Mouse (Mus musculus) kidney, embryonic 15.5 days (tissue): ENCODE measurements around the gene Olfr460. TPM values are rescaled to one million over a fixed set of nuclear protein-coding genes. Genes with fewer than 3 reads are reported as not detected.
"Not testable (repeated sequence)": the region's sequence is repeated elsewhere in the genome, so short reads cannot be mapped to it uniquely, and the experiment has no call there.

Source experiments
- ATAC-seq: fragments of 200-750 bp; cut with Nextera tagmentation; replicated peaks from 2 replicates; pipeline ENCODE4 v1.8.0; 2017; ENCODE audit warnings: moderate TSS enrichment; ENCODE audit not compliant: low FRiP score
- H3K27ac ChIP-seq: fragments of 300-500 bp; sonication (generic); 2 replicates; pipeline ENCODE4 v1.5.1; 2015; ENCODE audit warnings: mild to moderate bottlenecking, inconsistent platforms
- H3K27me3 ChIP-seq: fragments of 300-500 bp; sonication (generic); 2 replicates; pipeline ENCODE4 v1.6.1; 2015; ENCODE audit warnings: inconsistent platforms
- H3K36me3 ChIP-seq: fragments of 300-500 bp; sonication (generic); 2 replicates; pipeline ENCODE4 v1.6.1; 2015; ENCODE audit warnings: inconsistent platforms
- H3K4me1 ChIP-seq: fragments of 300-500 bp; sonication (generic); 2 replicates; pipeline ENCODE4 v1.6.1; 2015; ENCODE audit warnings: inconsistent platforms
- H3K4me2 ChIP-seq: fragments of 300-500 bp; sonication (generic); 2 replicates; pipeline ENCODE4 v1.6.1; 2015; ENCODE audit warnings: moderate library complexity, mild to moderate bottlenecking, inconsistent platforms
- H3K4me3 ChIP-seq: fragments of 300-500 bp; sonication (generic); replicated peaks from 2 replicates; pipeline ENCODE4 v1.5.1; 2015; ENCODE audit warnings: mild to moderate bottlenecking, inconsistent platforms
- H3K9ac ChIP-seq: fragments of 300-500 bp; sonication (generic); 2 replicates; pipeline ENCODE4 v1.6.1; 2015; ENCODE audit warnings: mild to moderate bottlenecking, inconsistent platforms
- H3K9me3 ChIP-seq: fragments of 300-500 bp; sonication (generic); replicated peaks from 2 replicates; pipeline ENCODE4 v1.6.1; 2016; ENCODE audit warnings: inconsistent platforms
- WGBS: fragments of 180-500 bp; shearing (Covaris S2); methylation state at CpG from one replicate; pipeline ENCODE4 v1.1.7; 2015; ENCODE audit warnings: mixed read lengths; 5-methylcytosine and 5-hydroxymethylcytosine counted together
- polyA plus RNA-seq: library from polyadenylated mRNA; unstranded; fragments of >200 nt; fragmentation: Nextera tagmentation; extraction: Ambion mirVana; gene quantifications from 2 replicates; pipeline ENCODE4 v1.2.1, GENCODE M21; 2015

Gene Olfr460
- polyA plus RNA-seq, result not detected in 2 replicates

GRCm38 (mm10) chr6:40569187-40569586, at the start of gene Olfr460:
Gene Olfr460, plus strand, starts transcription at chr6:40569487.
- WGBS, result 87% methylated on average over 3 of the region's 3 CpGs

GRCm38 (mm10) chr6:40544690-40545089, 24.6 kb upstream of the Olfr460 start:
- ATAC-seq, result no peak
- Histone ChIP-seq H3K27ac (no peak overlapping the region), H3K9ac (no peak overlapping the region), H3K36me3 (no peaks in the 10 kb centered on the region), H3K9me3 (no peaks in the 10 kb centered on the region), H3K4me2 (no peak overlapping the region), H3K4me1 (no peaks in the 10 kb centered on the region), H3K27me3 (no peaks in the 10 kb centered on the region), H3K4me3 (no peak overlapping the region)
- WGBS, result 84% methylated on average over 10 of the region's 10 CpGs

More at GRCm38 (mm10) chr6:40569187-40569586, at the start of gene Olfr460:
- no peak within 1 kb of the TSS for H3K27ac ChIP-seq
- no peak within 1 kb of the TSS for H3K4me3 ChIP-seq
- H3K9ac ChIP-seq, result no peak within 1 kb of the TSS
- H3K36me3 ChIP-seq, result no peaks in the 10 kb centered on the region
- H3K4me1 ChIP-seq, result no peaks in the 10 kb centered on the region
- no peak for ATAC-seq
- no peaks in the 10 kb centered on the region for H3K9me3 ChIP-seq
- no peak within 1 kb of the TSS for H3K4me2 ChIP-seq
- no peaks in the 10 kb centered on the region for H3K27me3 ChIP-seq

- Histone ChIP-seq H3K27ac (no peak within 1 kb of the TSS), H3K9me3 (no peaks in the 10 kb centered on the region), H3K4me3 (no peak within 1 kb of the TSS), H3K36me3 (no peaks in the 10 kb centered on the region), H3K4me2 (no peak within 1 kb of the TSS), H3K27me3 (no peaks in the 10 kb centered on the region), H3K4me1 (no peaks in the 10 kb centered on the region), H3K9ac (no peak within 1 kb of the TSS)
- no peak for ATAC-seq
- 75% methylated on average over 2 of the region's 2 CpGs for WGBS
Measured at GRCm38 (mm10) chr6:40554950-40555349, 14.3 kb upstream of the Olfr460 start, which contains the start of gene Olfr461. Gene Olfr461, minus strand, starts transcription at chr6:40555050.

- H3K36me3 ChIP-seq, result no peaks in the 10 kb centered on the region
- WGBS, result 86% methylated on average over 3 of the region's 3 CpGs
Measured at GRCm38 (mm10) chr6:40573618-40574017, 4.3 kb downstream of the Olfr460 start.

GRCm38 (mm10) chr6:40576305-40576704, 7.0 kb downstream of the Olfr460 start:
- H3K9ac ChIP-seq, result no peak overlapping the region
- no peak for ATAC-seq
- H3K27me3 ChIP-seq, result no peaks in the 10 kb centered on the region
- no peaks in the 10 kb centered on the region for H3K36me3 ChIP-seq
- no peak overlapping the region for H3K4me3 ChIP-seq
- no peaks in the 10 kb centered on the region for H3K4me1 ChIP-seq
- H3K4me2 ChIP-seq, result no peak overlapping the region
- H3K9me3 ChIP-seq, result no peaks in the 10 kb centered on the region
- no peak overlapping the region for H3K27ac ChIP-seq
- WGBS, result 79% methylated on average over 1 of the region's 1 CpGs

More at GRCm38 (mm10) chr6:40573618-40574017, 4.3 kb downstream of the Olfr460 start:
- no peak overlapping the region for H3K27ac ChIP-seq
- no peak for ATAC-seq
- no peak overlapping the region for H3K4me3 ChIP-seq
- H3K9ac ChIP-seq, result no peak overlapping the region
- no peaks in the 10 kb centered on the region for H3K9me3 ChIP-seq
- H3K4me2 ChIP-seq, result no peak overlapping the region
- H3K4me1 ChIP-seq, result no peaks in the 10 kb centered on the region
- no peaks in the 10 kb centered on the region for H3K27me3 ChIP-seq

- no peak for ATAC-seq
Measured at GRCm38 (mm10) chr6:40584336-40584735, 15.0 kb downstream of the Olfr460 start.

GRCm38 (mm10) chr6:40585645-40586044, 16.4 kb downstream of the Olfr460 start, which contains the start of gene Clec5a:
Gene Clec5a, minus strand, starts transcription at chr6:40585821.
- no peaks in the 10 kb centered on the region for H3K36me3 ChIP-seq
- no peak within 1 kb of the TSS for H3K9ac ChIP-seq
- no peaks in the 10 kb centered on the region for H3K9me3 ChIP-seq
- no peaks in the 10 kb centered on the region for H3K27me3 ChIP-seq
- no peak for ATAC-seq
- H3K27ac ChIP-seq, result no peak within 1 kb of the TSS
- WGBS, result 76% methylated on average over 5 of the region's 5 CpGs
- no peak within 1 kb of the TSS for H3K4me2 ChIP-seq
- H3K4me1 ChIP-seq, result no peaks in the 10 kb centered on the region
- H3K4me3 ChIP-seq, result no peak within 1 kb of the TSS

More at GRCm38 (mm10) chr6:40584336-40584735, 15.0 kb downstream of the Olfr460 start:
- H3K4me1 ChIP-seq, result no peaks in the 10 kb centered on the region
- no peaks in the 10 kb centered on the region for H3K9me3 ChIP-seq
- 84% methylated on average over 6 of the region's 6 CpGs for WGBS
- no peak overlapping the region for H3K9ac ChIP-seq
- no peaks in the 10 kb centered on the region for H3K27me3 ChIP-seq
- H3K4me2 ChIP-seq, result no peak overlapping the region
- H3K4me3 ChIP-seq, result no peak overlapping the region
- H3K27ac ChIP-seq, result no peak overlapping the region
- H3K36me3 ChIP-seq, result no peaks in the 10 kb centered on the region

- Histone ChIP-seq H3K4me2 (no peak overlapping the region), H3K27ac (no peak overlapping the region), H3K4me3 (no peak overlapping the region), H3K9ac (no peak overlapping the region), H3K9me3 (no peaks in the 10 kb centered on the region), H3K27me3 (no peaks in the 10 kb centered on the region), H3K36me3 (no peaks in the 10 kb centered on the region), H3K4me1 (no peaks in the 10 kb centered on the region)
- WGBS, result 90% methylated on average over 2 of the region's 2 CpGs
- ATAC-seq, result no peak
Measured at GRCm38 (mm10) chr6:40588346-40588745, 19.1 kb downstream of the Olfr460 start.

- Histone ChIP-seq H3K9me3 (no peaks in the 10 kb centered on the region), H3K4me2 (no peak overlapping the region), H3K4me1 (no peaks in the 10 kb centered on the region), H3K27me3 (no peaks in the 10 kb centered on the region), H3K27ac (no peak overlapping the region), H3K36me3 (no peaks in the 10 kb centered on the region), H3K4me3 (no peak overlapping the region), H3K9ac (no peak overlapping the region)
- 73% methylated on average over 3 of the region's 3 CpGs for WGBS
- no peak for ATAC-seq
Measured at GRCm38 (mm10) chr6:40594804-40595550, 25.7 kb downstream of the Olfr460 start.

GRCm38 (mm10) chr6:40598546-40598945, 29.3 kb downstream of the Olfr460 start:
- not testable (repeated sequence) for H3K4me3 ChIP-seq, H3K4me1 ChIP-seq, H3K36me3 ChIP-seq, H3K4me2 ChIP-seq, ATAC-seq, H3K9ac ChIP-seq, H3K9me3 ChIP-seq, H3K27me3 ChIP-seq, H3K27ac ChIP-seq
- 40% methylated on average over 4 of the region's 4 CpGs for WGBS

GRCm38 (mm10) chr6:40607431-40607830, 38.1 kb downstream of the Olfr460 start:
- Histone ChIP-seq H3K9ac (no peak overlapping the region), H3K4me2 (no peak overlapping the region)
- no peak for ATAC-seq

GRCm38 (mm10) chr6:40610244-40610643, 41.0 kb downstream of the Olfr460 start:
- Histone ChIP-seq H3K4me3 (no peak overlapping the region), H3K4me2 (no peak overlapping the region)
- WGBS, result 80% methylated on average over 8 of the region's 8 CpGs

More at GRCm38 (mm10) chr6:40607431-40607830, 38.1 kb downstream of the Olfr460 start:
- Histone ChIP-seq H3K4me3 (no peak overlapping the region), H3K4me1 (no peaks in the 10 kb centered on the region), H3K27ac (no peak overlapping the region), H3K9me3 (no peaks in the 10 kb centered on the region), H3K27me3 (no peaks in the 10 kb centered on the region), H3K36me3 (no peaks in the 10 kb centered on the region)

More at GRCm38 (mm10) chr6:40610244-40610643, 41.0 kb downstream of the Olfr460 start:
- H3K4me1 ChIP-seq, result no peaks in the 10 kb centered on the region
- no peak overlapping the region for H3K9ac ChIP-seq
- H3K27ac ChIP-seq, result no peak overlapping the region
- no peaks in the 10 kb centered on the region for H3K9me3 ChIP-seq
- no peaks in the 10 kb centered on the region for H3K36me3 ChIP-seq
- ATAC-seq, result no peak
- no peaks in the 10 kb centered on the region for H3K27me3 ChIP-seq
